Comparison of ENCODE assay signal across 17 mouse cellular contexts in genomic region chr3:59203802-59204520, GRCm38 (mm10). TPM values are rescaled to one million over a fixed set of nuclear protein-coding genes. Genes with fewer than 3 reads are reported as not detected.
DNase-seq lines count a peak whose midpoint lies in the region; ATAC-seq and TF ChIP-seq lines count a peak whose summit lies in the region.
"Had no signal": no experiment of that assay in that cellular context is flagged by ENCODE, and none has a peak within 500 bp of the region (broad histone marks: within the 10 kb centered on the region; RNA-seq: fewer than 3 reads in every experiment).

No protein-coding gene starts in this region.

- no peaks in the 10 kb centered on the region for H3K9me3 ChIP-seq in embryonic facial prominence, embryonic 13.5 days
- no peaks in the 10 kb centered on the region for H3K9me3 ChIP-seq in embryonic facial prominence, embryonic 10.5 days
- no peaks in the 10 kb centered on the region for H3K9me3 ChIP-seq in lung, embryonic 14.5 days (ENCODE audit: low read depth, low read length)
- H3K9me3 ChIP-seq in stomach, embryonic 16.5 days (replicated peaks; ENCODE audit: control insufficient read depth, low read length) = no peaks in the 10 kb centered on the region
- H3K9me3 ChIP-seq: forebrain, embryonic 13.5 days; limb, embryonic 13.5 days had no signal

- H3K36me3 ChIP-seq in embryonic facial prominence, embryonic 13.5 days = no peaks in the 10 kb centered on the region
- no peaks in the 10 kb centered on the region for H3K36me3 ChIP-seq in embryonic facial prominence, embryonic 10.5 days (replicated peaks)
- H3K36me3 ChIP-seq in lung, embryonic 14.5 days (ENCODE audit: insufficient read depth) = no peaks in the 10 kb centered on the region
- no peaks in the 10 kb centered on the region for H3K36me3 ChIP-seq in stomach, embryonic 16.5 days (ENCODE audit: control insufficient read depth, insufficient read depth, low read length)
- H3K36me3 ChIP-seq: limb, embryonic 13.5 days had no signal

- no peak for TF ChIP-seq CTCF in lung, adult 2 months (IDR thresholded peaks at IDR 0.05; ENCODE audit: insufficient read depth, low read length)
- no peak for TF ChIP-seq CTCF in lung, embryonic 14.5 days (IDR thresholded peaks at IDR 0.05; ENCODE audit: low read depth)

- ATAC-seq in embryonic facial prominence, embryonic 13.5 days (ENCODE audit: insufficient number of reproducible peaks, insufficient read depth, low FRiP score, low TSS enrichment, low read depth) = no peak
- peak; percentile 83 for ATAC-seq in lung, embryonic 14.5 days (ENCODE audit: insufficient read depth)
- ATAC-seq in stomach, embryonic 16.5 days (ENCODE audit: insufficient read depth, low FRiP score) = peak; percentile 83
- ATAC-seq: forebrain, embryonic 13.5 days had no signal

- no peaks in the 10 kb centered on the region for H3K27me3 ChIP-seq in embryonic facial prominence, embryonic 13.5 days
- no peaks in the 10 kb centered on the region for H3K27me3 ChIP-seq in embryonic facial prominence, embryonic 10.5 days (replicated peaks; ENCODE audit: low read depth, poor library complexity, severe bottlenecking)
- no peaks in the 10 kb centered on the region for H3K27me3 ChIP-seq in lung, embryonic 14.5 days (ENCODE audit: insufficient read depth, low read length)
- no peaks in the 10 kb centered on the region for H3K27me3 ChIP-seq in stomach, embryonic 16.5 days (ENCODE audit: control insufficient read depth, insufficient read depth, low read length)
- H3K27me3 ChIP-seq: forebrain, embryonic 13.5 days; limb, embryonic 13.5 days had no signal

- H3K4me3 ChIP-seq in embryonic facial prominence, embryonic 13.5 days = no peak overlapping the region
- no peak overlapping the region for H3K4me3 ChIP-seq in embryonic facial prominence, embryonic 10.5 days
- H3K4me3 ChIP-seq in lung, adult 2 months (replicated peaks; ENCODE audit: extremely low read depth, low read depth, low read length) = no peak overlapping the region
- H3K4me3 ChIP-seq in lung, embryonic 14.5 days (ENCODE audit: low read depth, low read length) = no peak overlapping the region
- H3K4me3 ChIP-seq in stomach, embryonic 16.5 days (replicated peaks; ENCODE audit: low read length) = no peak overlapping the region
- H3K4me3 ChIP-seq: forebrain, embryonic 13.5 days; limb, embryonic 13.5 days had no signal

- H3K9ac ChIP-seq in embryonic facial prominence, embryonic 13.5 days = no peak overlapping the region
- no peak overlapping the region for H3K9ac ChIP-seq in lung, embryonic 14.5 days
- H3K9ac ChIP-seq in stomach, embryonic 16.5 days (ENCODE audit: low read length) = no peak overlapping the region
- H3K9ac ChIP-seq: forebrain, embryonic 13.5 days; limb, embryonic 13.5 days had no signal

- no peak for TF ChIP-seq POLR2A in lung, adult 2 months (IDR thresholded peaks at IDR 0.05; ENCODE audit: borderline replicate concordance, extremely low read depth, low read depth, low read length)

- peaks cover 11% of the 10 kb centered on the region for H3K4me1 ChIP-seq in embryonic facial prominence, embryonic 13.5 days
- H3K4me1 ChIP-seq in embryonic facial prominence, embryonic 10.5 days = peaks cover 4% of the 10 kb centered on the region; the same call in 1 of the 2 replicates
- H3K4me1 ChIP-seq in lung, adult 2 months (ENCODE audit: control insufficient read depth, insufficient read depth, low read length) = peaks cover 3% of the 10 kb centered on the region; the same call in 1 of the 2 replicates
- H3K4me1 ChIP-seq in lung, embryonic 14.5 days (ENCODE audit: insufficient read depth) = 0 out of 2 replicates have a peak, but pooled peaks cover 7% of the 10 kb centered on the region
- peaks cover 4% of the 10 kb centered on the region; the same call in 1 of the 2 replicates for H3K4me1 ChIP-seq in stomach, embryonic 16.5 days (ENCODE audit: control insufficient read depth, insufficient read depth, low read length)
- H3K4me1 ChIP-seq: forebrain, embryonic 13.5 days had no signal

- 79% methylated on average over 8 of the region's 8 CpGs for WGBS in embryonic facial prominence, embryonic 13.5 days
- WGBS in embryonic facial prominence, embryonic 10.5 days = 85% methylated on average over 8 of the region's 8 CpGs
- WGBS in lung, adult 2 months = 62% methylated on average over 8 of the region's 8 CpGs
- WGBS in lung, embryonic 14.5 days = 58% methylated on average over 8 of the region's 8 CpGs
- WGBS in stomach, embryonic 16.5 days = 61% methylated on average over 8 of the region's 8 CpGs

- H3K27ac ChIP-seq in embryonic facial prominence, embryonic 13.5 days = 0 out of 2 replicates have a peak overlapping the region, but pooled peaks have one; percentile 44
- H3K27ac ChIP-seq in embryonic facial prominence, embryonic 10.5 days (replicated peaks) = no peak overlapping the region
- peak overlapping the region; percentile 68 for H3K27ac ChIP-seq in lung, embryonic 14.5 days (ENCODE audit: low read depth)
- peak overlapping the region; percentile 59 for H3K27ac ChIP-seq in stomach, embryonic 16.5 days (ENCODE audit: low read length)
- H3K27ac ChIP-seq: forebrain, embryonic 13.5 days; limb, embryonic 13.5 days had no signal

- DNase-seq in embryonic facial prominence, embryonic 10.5 days (ENCODE audit: low spot score) = no peak
- DNase-seq in lung, adult 2 months = peak; percentile 22
- no peak for DNase-seq in lung, postnatal 4 days
- peak; percentile 52 for DNase-seq in lung, embryonic 14.5 days
- no peak for DNase-seq in B cell, adult 2 months
- DNase-seq in adrenal gland, postnatal 10 days = no peak
- DNase-seq: cerebellum, adult 18-20 months; gastrocnemius, postnatal 10 days; kidney, postnatal 14 days; retina, postnatal 1 day had no signal

- no peak overlapping the region for H3K4me2 ChIP-seq in embryonic facial prominence, embryonic 13.5 days
- H3K4me2 ChIP-seq in lung, embryonic 14.5 days = no peak overlapping the region
- no peak overlapping the region for H3K4me2 ChIP-seq in stomach, embryonic 16.5 days (ENCODE audit: low read depth, low read length)
- H3K4me2 ChIP-seq: forebrain, embryonic 13.5 days; limb, embryonic 13.5 days had no signal

RNA-seq across cellular contexts. Expression of gene P2ry13, which starts 6.7 kb away (rescaled TPM):
- polyA plus RNA-seq in embryonic facial prominence, embryonic 13.5 days (2015; fragmentation: Nextera tagmentation; extraction: Ambion mirVana) = 1.0 and 1.2 TPM in 2 replicates
- 0.30 and 0.47 TPM in 2 replicates for polyA plus RNA-seq in embryonic facial prominence, embryonic 10.5 days (2016; fragmentation: Nextera tagmentation; extraction: Ambion mirVana)
- polyA plus RNA-seq in lung, adult 2 months (2012; rRNA removed) = 3.0 TPM in 2 replicates
- 1.3 and 1.5 TPM in 2 replicates for polyA plus RNA-seq in lung, embryonic 14.5 days (2014; fragmentation: Nextera tagmentation; extraction: Ambion mirVana)
- polyA plus RNA-seq in stomach, embryonic 16.5 days (2015; fragmentation: Nextera tagmentation; extraction: Ambion mirVana) = 1.9 and 2.4 TPM in 2 replicates
- total RNA-seq in adrenal gland, postnatal 10 days (2021) = 1 to 10 TPM; 1.7 TPM

RNA-seq across cellular contexts. Expression of gene Gpr87, which starts 9.1 kb away (rescaled TPM):
- polyA plus RNA-seq in embryonic facial prominence, embryonic 13.5 days (2015; fragmentation: Nextera tagmentation; extraction: Ambion mirVana) = 2.6 and 3.5 TPM in 2 replicates
- polyA plus RNA-seq in embryonic facial prominence, embryonic 10.5 days (2016; fragmentation: Nextera tagmentation; extraction: Ambion mirVana) = 0.28 and 0.31 TPM in 2 replicates
- 5.2 TPM in 1 of 2 replicates, not detected in the other for polyA plus RNA-seq in lung, adult 2 months (2012; rRNA removed)
- 0.22 TPM in 1 of 2 replicates, not detected in the other for polyA plus RNA-seq in lung, embryonic 14.5 days (2014; fragmentation: Nextera tagmentation; extraction: Ambion mirVana)
- 18.6 and 33.6 TPM in 2 replicates for polyA plus RNA-seq in stomach, embryonic 16.5 days (2015; fragmentation: Nextera tagmentation; extraction: Ambion mirVana)
- not detected for total RNA-seq in adrenal gland, postnatal 10 days (2021)
- total RNA-seq: gastrocnemius, postnatal 10 days; left cerebral cortex, adult 18-20 months had no signal
- polyA plus RNA-seq: intestine, embryonic 14.5 days; neural tube, embryonic 11.5 days had no signal

RNA-seq across cellular contexts. Expression of gene P2ry14, which starts 50.5 kb away (rescaled TPM):
- 2.1 and 2.4 TPM in 2 replicates for polyA plus RNA-seq in embryonic facial prominence, embryonic 13.5 days (2015; fragmentation: Nextera tagmentation; extraction: Ambion mirVana)
- polyA plus RNA-seq in embryonic facial prominence, embryonic 10.5 days (2016; fragmentation: Nextera tagmentation; extraction: Ambion mirVana) = 1.6 and 1.8 TPM in 2 replicates
- 4.6 and 8.0 TPM in 2 replicates for polyA plus RNA-seq in lung, adult 2 months (2012; rRNA removed)
- 11.7 and 14.7 TPM in 2 replicates for polyA plus RNA-seq in lung, embryonic 14.5 days (2014; fragmentation: Nextera tagmentation; extraction: Ambion mirVana)
- polyA plus RNA-seq in stomach, embryonic 16.5 days (2015; fragmentation: Nextera tagmentation; extraction: Ambion mirVana) = 6.3 and 6.8 TPM in 2 replicates
- total RNA-seq in adrenal gland, postnatal 10 days (2021) = 10 to 100 TPM; 10.7 to 11.4 TPM

RNA-seq across cellular contexts. Expression of gene P2ry12, which starts 58.7 kb away (rescaled TPM):
- polyA plus RNA-seq in embryonic facial prominence, embryonic 13.5 days (2015; fragmentation: Nextera tagmentation; extraction: Ambion mirVana) = 1.5 and 1.9 TPM in 2 replicates
- 0.65 and 1.0 TPM in 2 replicates for polyA plus RNA-seq in embryonic facial prominence, embryonic 10.5 days (2016; fragmentation: Nextera tagmentation; extraction: Ambion mirVana)
- polyA plus RNA-seq in lung, adult 2 months (2012; rRNA removed) = 3.0 and 4.6 TPM in 2 replicates
- 2.6 and 3.4 TPM in 2 replicates for polyA plus RNA-seq in lung, embryonic 14.5 days (2014; fragmentation: Nextera tagmentation; extraction: Ambion mirVana)
- polyA plus RNA-seq in stomach, embryonic 16.5 days (2015; fragmentation: Nextera tagmentation; extraction: Ambion mirVana) = 2.6 and 3.1 TPM in 2 replicates
- total RNA-seq in adrenal gland, postnatal 10 days (2021) = 1 to 10 TPM; 3.3 to 3.5 TPM

Comparison
In these comparisons a context has a peak if more than half of its experiments do, and no peak if none do; other contexts are left out.
1. DNase-seq: peak in lung, adult 2 months (single experiment) and lung, embryonic 14.5 days (single experiment); none in embryonic facial prominence, embryonic 10.5 days (single experiment), lung, postnatal 4 days (0 of 2), B cell, adult 2 months (0 of 2) and adrenal gland, postnatal 10 days (single experiment).